Mouse (Mus musculus) limb, embryonic 15.5 days (tissue): ENCODE measurements around the gene Clcn3. TPM values are rescaled to one million over a fixed set of nuclear protein-coding genes. Genes with fewer than 3 reads are reported as not detected.

Source experiments
- ATAC-seq: fragments of 200-750 bp; cut with Nextera tagmentation; 2 replicates; pipeline ENCODE4 v1.8.0; 2017; ENCODE audit warnings: low read depth, moderate TSS enrichment; ENCODE audit not compliant: insufficient number of reproducible peaks, low FRiP score, low TSS enrichment
- H3K27ac ChIP-seq: fragments of 300-500 bp; sonication (generic); 2 replicates; pipeline ENCODE4 v1.5.1; 2015; ENCODE audit warnings: moderate library complexity, mild to moderate bottlenecking, inconsistent platforms
- H3K27me3 ChIP-seq: fragments of 300-500 bp; sonication (generic); 2 replicates; pipeline ENCODE4 v1.6.1; 2015; ENCODE audit warnings: inconsistent platforms
- H3K36me3 ChIP-seq: fragments of 300-500 bp; sonication (generic); 2 replicates; pipeline ENCODE4 v1.6.1; 2015; ENCODE audit warnings: inconsistent platforms
- H3K4me1 ChIP-seq: fragments of 300-500 bp; sonication (generic); 2 replicates; pipeline ENCODE4 v1.6.1; 2015; ENCODE audit warnings: inconsistent platforms
- H3K4me2 ChIP-seq: fragments of 300-500 bp; sonication (generic); 2 replicates; pipeline ENCODE4 v1.6.1; 2015; ENCODE audit warnings: mild to moderate bottlenecking, inconsistent platforms
- H3K4me3 ChIP-seq: fragments of 300-500 bp; sonication (generic); 2 replicates; pipeline ENCODE4 v1.5.1; 2015; ENCODE audit warnings: mild to moderate bottlenecking, inconsistent platforms
- H3K9ac ChIP-seq: fragments of 300-500 bp; sonication (generic); 2 replicates; pipeline ENCODE4 v1.6.1; 2015; ENCODE audit warnings: inconsistent platforms
- H3K9me3 ChIP-seq: fragments of 300-500 bp; sonication (generic); 2 replicates; pipeline ENCODE4 v1.6.1; 2016; ENCODE audit warnings: inconsistent platforms
- WGBS: fragments of 180-500 bp; shearing (Covaris S2); methylation state at CpG from one replicate; pipeline ENCODE4 v1.1.7; 2015; 5-methylcytosine and 5-hydroxymethylcytosine counted together
- polyA plus RNA-seq: library from polyadenylated mRNA; unstranded; fragments of >200 nt; fragmentation: Nextera tagmentation; extraction: Ambion mirVana; gene quantifications from 2 replicates; pipeline ENCODE4 v1.2.1, GENCODE M21; 2015

Gene Clcn3
- polyA plus RNA-seq, 1 experiment from 2014 or later = 17.8 TPM

DNA sequence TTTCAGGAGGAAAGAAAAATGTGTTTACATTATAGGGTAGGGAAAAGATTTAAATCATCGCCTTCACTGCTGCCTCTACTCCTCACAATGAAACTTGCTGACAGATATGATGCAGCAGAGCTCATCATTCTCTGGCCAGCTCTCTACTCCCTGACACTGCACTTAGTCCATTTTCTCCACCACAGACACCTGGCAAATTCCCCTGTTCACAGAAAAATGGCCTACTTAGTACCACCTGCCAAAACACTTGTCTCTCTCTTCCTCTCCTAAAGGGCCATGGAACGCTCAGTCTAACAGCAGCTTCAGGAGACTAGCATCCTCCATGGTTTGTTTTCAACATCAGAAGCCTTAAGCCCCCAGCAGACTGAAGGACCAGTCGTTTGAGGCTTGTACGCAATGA lies 31.8 kb downstream of the Clcn3 start:
- Histone ChIP-seq H3K27ac (no peak overlapping the region), H3K4me1 (0 out of 2 replicates have a peak, but pooled peaks cover 4% of the 10 kb centered on the region), H3K27me3 (no peaks in the 10 kb centered on the region), H3K9ac (no peak overlapping the region), H3K4me3 (no peak overlapping the region), H3K36me3 (no peaks in the 10 kb centered on the region), H3K9me3 (no peaks in the 10 kb centered on the region), H3K4me2 (no peak overlapping the region)
- no peak for ATAC-seq
- WGBS = 72% methylated on average over 4 of the region's 4 CpGs

GRCm38 (mm10) chr8:60949859-60950258 lies 33.2 kb downstream of the Clcn3 start:
- 56% methylated on average over 4 of the region's 4 CpGs for WGBS
- ATAC-seq = no peak

GRCm38 (mm10) chr8:60947503-60947902 lies 35.6 kb downstream of the Clcn3 start:
- H3K9ac ChIP-seq = no peak overlapping the region
- no peak overlapping the region for H3K4me2 ChIP-seq
- no peaks in the 10 kb centered on the region for H3K4me1 ChIP-seq
- H3K27ac ChIP-seq = no peak overlapping the region
- no peaks in the 10 kb centered on the region for H3K27me3 ChIP-seq
- no peaks in the 10 kb centered on the region for H3K36me3 ChIP-seq
- no peaks in the 10 kb centered on the region for H3K9me3 ChIP-seq
- no peak for ATAC-seq
- no peak overlapping the region for H3K4me3 ChIP-seq

More at GRCm38 (mm10) chr8:60949859-60950258, 33.2 kb downstream of the Clcn3 start:
- Histone ChIP-seq H3K4me2 (no peak overlapping the region), H3K36me3 (no peaks in the 10 kb centered on the region), H3K4me3 (no peak overlapping the region), H3K4me1 (0 out of 2 replicates have a peak, but pooled peaks cover 4% of the 10 kb centered on the region), H3K27ac (no peak overlapping the region), H3K27me3 (no peaks in the 10 kb centered on the region), H3K9ac (no peak overlapping the region), H3K9me3 (no peaks in the 10 kb centered on the region)

DNA sequence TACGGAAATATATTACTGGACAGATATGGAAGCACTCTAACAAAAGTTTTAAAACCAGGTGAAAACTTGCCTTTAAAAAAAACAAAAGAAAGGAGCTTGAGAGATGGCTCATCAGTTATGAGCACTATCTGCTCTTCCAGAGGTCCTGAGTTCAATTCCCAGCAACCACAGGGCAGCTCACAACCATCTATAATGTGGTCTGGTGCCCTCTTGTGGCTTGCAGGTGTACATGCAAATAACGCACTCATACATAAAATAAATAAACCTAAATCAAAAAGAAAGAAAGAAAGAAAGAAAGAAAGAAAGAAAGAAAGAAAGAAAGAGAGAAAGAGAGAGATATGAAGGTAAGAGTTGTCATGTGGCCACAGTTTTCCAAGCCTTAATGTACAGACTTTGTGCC lies 40.2 kb downstream of the Clcn3 start:
- no peaks in the 10 kb centered on the region for H3K27me3 ChIP-seq
- H3K36me3 ChIP-seq = no peaks in the 10 kb centered on the region
- H3K4me3 ChIP-seq = no peak overlapping the region
- no peaks in the 10 kb centered on the region for H3K9me3 ChIP-seq
- WGBS = 94% methylated on average over 2 of the region's 2 CpGs
- no peak overlapping the region for H3K27ac ChIP-seq
- no peak overlapping the region for H3K9ac ChIP-seq
- ATAC-seq = no peak
- H3K4me2 ChIP-seq = no peak overlapping the region
- no peaks in the 10 kb centered on the region for H3K4me1 ChIP-seq

- no peak overlapping the region for H3K4me3 ChIP-seq
- H3K9me3 ChIP-seq = no peaks in the 10 kb centered on the region
- no peak overlapping the region for H3K27ac ChIP-seq
- no peak overlapping the region for H3K9ac ChIP-seq
- ATAC-seq = no peak
- no peak overlapping the region for H3K4me2 ChIP-seq
- 51% methylated on average over 3 of the region's 3 CpGs for WGBS
- H3K4me1 ChIP-seq = no peaks in the 10 kb centered on the region
- H3K27me3 ChIP-seq = no peaks in the 10 kb centered on the region
- 0 out of 2 replicates have a peak, but pooled peaks cover 2% of the 10 kb centered on the region for H3K36me3 ChIP-seq
These were observed 44.2 kb downstream of the Clcn3 start for GRCm38 (mm10) chr8:60938717-60939424.

- ATAC-seq = no peak
- Histone ChIP-seq H3K4me3 (no peak overlapping the region), H3K36me3 (peaks cover 7% of the 10 kb centered on the region), H3K4me1 (no peaks in the 10 kb centered on the region), H3K27me3 (no peaks in the 10 kb centered on the region), H3K27ac (no peak overlapping the region), H3K4me2 (no peak overlapping the region), H3K9me3 (no peaks in the 10 kb centered on the region), H3K9ac (no peak overlapping the region)
These were observed 49.5 kb downstream of the Clcn3 start for GRCm38 (mm10) chr8:60933617-60934016.

DNA sequence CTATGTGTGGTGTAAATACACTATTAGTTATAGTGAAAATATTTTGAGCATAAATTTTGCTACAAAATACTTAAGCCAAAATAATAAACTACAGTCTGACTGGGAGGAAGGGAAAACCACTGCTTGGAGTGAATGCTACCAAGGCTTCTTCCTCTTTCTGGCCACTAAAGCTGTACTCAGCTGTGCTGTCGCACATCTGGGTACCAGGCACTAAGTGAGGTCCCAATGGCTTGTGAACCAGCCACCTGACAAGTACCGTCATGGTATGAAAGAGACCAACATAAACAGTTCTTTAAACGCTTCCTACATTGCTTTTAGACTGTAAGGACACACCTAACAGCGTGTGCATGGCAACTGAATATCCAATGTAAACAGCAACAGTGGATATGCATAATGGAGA lies 62.9 kb downstream of the Clcn3 start:
- Histone ChIP-seq H3K4me3 (no peak overlapping the region), H3K9ac (no peak overlapping the region), H3K4me1 (no peaks in the 10 kb centered on the region), H3K36me3 (0 out of 2 replicates have a peak, but pooled peaks cover 5% of the 10 kb centered on the region), H3K27ac (no peak overlapping the region), H3K9me3 (no peaks in the 10 kb centered on the region), H3K4me2 (no peak overlapping the region), H3K27me3 (no peaks in the 10 kb centered on the region)
- ATAC-seq = no peak
- 69% methylated on average over 4 of the region's 4 CpGs for WGBS

GRCm38 (mm10) chr8:60919069-60919468 lies 64.0 kb downstream of the Clcn3 start:
- H3K36me3 ChIP-seq = 0 out of 2 replicates have a peak, but pooled peaks cover 10% of the 10 kb centered on the region
- no peak overlapping the region for H3K4me3 ChIP-seq
- WGBS = 79% methylated on average over 3 of the region's 3 CpGs
- no peaks in the 10 kb centered on the region for H3K27me3 ChIP-seq
- no peaks in the 10 kb centered on the region for H3K4me1 ChIP-seq
- H3K4me2 ChIP-seq = no peak overlapping the region
- ATAC-seq = no peak
- H3K9me3 ChIP-seq = no peaks in the 10 kb centered on the region
- no peak overlapping the region for H3K27ac ChIP-seq
- no peak overlapping the region for H3K9ac ChIP-seq

GRCm38 (mm10) chr8:60912554-60912953 lies 70.5 kb downstream of the Clcn3 start:
- no peak for ATAC-seq
- H3K36me3 ChIP-seq = peaks cover 25% of the 10 kb centered on the region
- no peak overlapping the region for H3K27ac ChIP-seq
- H3K4me3 ChIP-seq = no peak overlapping the region
- H3K9ac ChIP-seq = no peak overlapping the region
- H3K9me3 ChIP-seq = no peaks in the 10 kb centered on the region
- no peak overlapping the region for H3K4me2 ChIP-seq
- H3K27me3 ChIP-seq = no peaks in the 10 kb centered on the region
- WGBS = 57% methylated on average over 10 of the region's 10 CpGs
- H3K4me1 ChIP-seq = no peaks in the 10 kb centered on the region

GRCm38 (mm10) chr8:60912081-60912480 lies 71.0 kb downstream of the Clcn3 start:
- no peak overlapping the region for H3K4me3 ChIP-seq

GRCm38 (mm10) chr8:60900147-60900546 lies 83.0 kb downstream of the Clcn3 start:
- H3K9me3 ChIP-seq = no peaks in the 10 kb centered on the region
- H3K9ac ChIP-seq = no peak overlapping the region
- no peak overlapping the region for H3K4me3 ChIP-seq
- no peaks in the 10 kb centered on the region for H3K4me1 ChIP-seq
- H3K36me3 ChIP-seq = peaks cover 14% of the 10 kb centered on the region
- 83% methylated on average over 9 of the region's 9 CpGs for WGBS
- no peak overlapping the region for H3K27ac ChIP-seq
- ATAC-seq = no peak
- no peak overlapping the region for H3K4me2 ChIP-seq
- H3K27me3 ChIP-seq = no peaks in the 10 kb centered on the region

More at GRCm38 (mm10) chr8:60912081-60912480, 71.0 kb downstream of the Clcn3 start:
- H3K27me3 ChIP-seq = no peaks in the 10 kb centered on the region
- H3K9me3 ChIP-seq = no peaks in the 10 kb centered on the region
- no peak overlapping the region for H3K4me2 ChIP-seq
- ATAC-seq = no peak
- no peak overlapping the region for H3K27ac ChIP-seq
- WGBS = 76% methylated on average over 4 of the region's 4 CpGs
- no peak overlapping the region for H3K9ac ChIP-seq
- H3K36me3 ChIP-seq = peaks cover 27% of the 10 kb centered on the region
- no peaks in the 10 kb centered on the region for H3K4me1 ChIP-seq

DNA sequence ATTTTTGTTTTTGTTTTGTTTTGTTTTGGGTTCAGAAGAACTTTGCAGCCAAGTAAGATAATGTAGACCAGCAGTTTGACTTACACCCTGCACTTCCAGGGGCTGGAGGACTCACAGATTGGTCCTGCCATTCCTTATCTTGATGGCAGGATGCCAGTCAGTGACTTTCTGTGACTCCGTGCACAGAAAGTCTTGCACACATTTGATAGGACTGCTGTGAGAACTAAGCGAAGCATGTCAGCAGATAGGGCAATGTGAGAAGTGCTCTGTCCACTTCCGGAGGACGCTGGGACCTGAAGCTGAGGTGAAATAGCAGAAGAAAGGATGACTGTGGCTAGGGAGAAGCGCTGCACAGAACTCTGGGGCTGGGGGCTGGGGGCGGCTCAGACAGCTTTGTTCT lies 87.2 kb downstream of the Clcn3 start:
- H3K27me3 ChIP-seq = no peaks in the 10 kb centered on the region
- H3K9me3 ChIP-seq = no peaks in the 10 kb centered on the region
- H3K27ac ChIP-seq = no peak overlapping the region
- ATAC-seq = no peak
- H3K4me3 ChIP-seq = no peak overlapping the region
- peaks cover 10% of the 10 kb centered on the region; the same call in 1 of the 2 replicates for H3K36me3 ChIP-seq
- 83% methylated on average over 6 of the region's 6 CpGs for WGBS
- peaks cover 13% of the 10 kb centered on the region for H3K4me1 ChIP-seq
- no peak overlapping the region for H3K9ac ChIP-seq
- no peak overlapping the region for H3K4me2 ChIP-seq
